Mouse (Mus musculus) small intestine, adult 2 months (tissue): ENCODE data around the gene Yy1. TPM values are rescaled to one million over a fixed set of nuclear protein-coding genes. Genes with fewer than 3 reads are reported as not detected.

Experiments used
- H3K27ac ChIP-seq: fragments of 200-500 bp; 2 replicates; pipeline ENCODE4 v1.5.1; 2012; ENCODE audit warnings: low read depth, low read length, control low read depth, inconsistent platforms; ENCODE audit not compliant: insufficient read depth
- H3K27me3 ChIP-seq: fragments of 200-500 bp; 2 replicates; pipeline ENCODE4 v1.6.1; 2012; ENCODE audit warnings: mild to moderate bottlenecking, moderate library complexity, low read length, inconsistent platforms; ENCODE audit not compliant: control insufficient read depth, insufficient read depth
- H3K36me3 ChIP-seq: fragments of 200-500 bp; 2 replicates; pipeline ENCODE4 v1.6.1; 2012; ENCODE audit warnings: mild to moderate bottlenecking, low read length, control low read depth, inconsistent platforms; ENCODE audit not compliant: control insufficient read depth, insufficient read depth
- H3K4me1 ChIP-seq: fragments of 200-500 bp; 2 replicates; pipeline ENCODE4 v1.6.1; 2012; ENCODE audit warnings: low read length, inconsistent platforms, mixed read lengths; ENCODE audit not compliant: control insufficient read depth, insufficient read depth, insufficient read length
- H3K4me3 ChIP-seq: fragments of 200-500 bp; 2 replicates; pipeline ENCODE4 v1.5.1; 2012; ENCODE audit warnings: low read depth, mild to moderate bottlenecking, control low read depth, inconsistent platforms, low read length, moderate library complexity
- CTCF ChIP-seq: fragments of 200-500 bp; IDR thresholded peaks from 2 replicates; pipeline ENCODE4 v1.5.1; 2012; ENCODE audit warnings: low read depth, mild to moderate bottlenecking, control low read depth, inconsistent platforms, low read length, moderate library complexity, mixed read lengths; ENCODE audit not compliant: insufficient replicate concordance, insufficient read length; ENCODE audit errors: extremely low read depth
- POLR2A ChIP-seq: fragments of 200-500 bp; IDR thresholded peaks from 2 replicates; pipeline ENCODE4 v1.6.1; 2012; ENCODE audit warnings: low read depth, mild to moderate bottlenecking, control low read depth, inconsistent platforms, low read length, moderate library complexity
- WGBS: fragments of 180-500 bp; shearing (Covaris S2); methylation state at CpG from one replicate; pipeline ENCODE4 v1.1.7; 2018; 5-methylcytosine and 5-hydroxymethylcytosine counted together
- polyA plus RNA-seq: library from polyadenylated mRNA; depleted of rRNA; stranded (reverse); fragments of >200 nt; gene quantifications from 2 replicates; pipeline ENCODE4 v1.2.3, GENCODE M21; 2012; rRNA removed

Gene Yy1
- polyA plus RNA-seq, 1 experiment: 22.4 TPM

DNA sequence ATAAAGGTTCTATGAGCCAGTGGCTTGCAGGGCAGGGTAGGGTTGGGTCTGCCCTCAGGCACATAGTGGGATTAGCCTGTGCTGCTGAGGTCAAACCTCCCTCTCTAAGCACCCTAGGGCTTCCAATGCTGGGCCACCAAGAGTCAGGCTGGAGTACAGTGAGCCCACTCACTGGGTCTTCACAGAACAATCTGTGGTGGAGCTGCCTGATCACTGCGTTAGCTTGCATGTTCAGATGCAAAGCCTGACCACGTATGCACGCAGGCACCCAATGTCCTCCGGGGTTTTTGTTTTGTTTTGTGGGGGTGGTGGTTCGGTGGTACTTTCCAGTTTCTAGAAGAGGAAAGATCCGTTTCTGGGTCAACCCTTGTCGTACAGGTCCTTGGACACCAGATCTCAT lies 64.3 kb downstream of the Yy1 start:
- TF ChIP-seq POLR2A: no peak
- no peak for TF ChIP-seq CTCF
- Histone ChIP-seq H3K27me3 (no peaks in the 10 kb centered on the region), H3K27ac (peak overlapping the region; percentile 36; the same call in 1 of the 2 replicates), H3K36me3 (peaks cover 16% of the 10 kb centered on the region), H3K4me3 (no peak overlapping the region), H3K4me1 (peaks cover 4% of the 10 kb centered on the region)
- WGBS: 73% methylated on average over 7 of the region's 7 CpGs

DNA sequence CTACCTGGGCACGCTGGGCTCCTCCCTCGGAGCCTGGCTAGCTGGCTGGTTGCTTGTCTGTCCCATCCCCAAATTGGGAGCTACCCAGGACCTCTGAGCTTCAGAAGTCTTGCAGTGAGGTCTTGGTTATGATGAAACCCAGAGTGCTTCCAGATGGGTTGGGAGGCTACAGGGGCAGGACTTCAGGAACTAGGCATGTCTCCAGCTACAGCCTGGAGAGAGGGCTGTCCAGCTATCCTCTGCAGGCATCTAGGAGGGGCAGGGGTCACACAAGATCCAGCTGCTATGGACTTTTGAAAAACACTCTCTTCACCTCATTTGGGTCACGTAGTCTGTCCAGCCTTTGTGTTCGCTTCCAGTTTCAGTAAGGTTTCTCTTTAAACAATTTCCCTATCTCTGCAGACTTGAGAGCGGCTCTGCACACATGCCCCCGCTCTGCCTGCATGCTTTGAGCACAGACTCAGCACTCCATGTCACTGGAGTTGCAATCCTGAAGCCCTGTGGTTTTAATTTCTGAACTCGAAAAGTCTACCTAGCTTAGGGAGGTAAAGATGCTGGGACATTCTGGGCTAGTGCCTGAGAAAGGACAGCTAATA lies 64.9 kb downstream of the Yy1 start:
- H3K27me3 ChIP-seq: no peaks in the 10 kb centered on the region
- H3K27ac ChIP-seq: peak overlapping the region; percentile 36; the same call in 1 of the 2 replicates
- WGBS: 66% methylated on average over 7 of the region's 7 CpGs
- H3K4me3 ChIP-seq: no peak overlapping the region
- H3K36me3 ChIP-seq: peaks cover 19% of the 10 kb centered on the region
- peaks cover 4% of the 10 kb centered on the region for H3K4me1 ChIP-seq
- TF ChIP-seq CTCF (no peak), POLR2A (no peak)

DNA sequence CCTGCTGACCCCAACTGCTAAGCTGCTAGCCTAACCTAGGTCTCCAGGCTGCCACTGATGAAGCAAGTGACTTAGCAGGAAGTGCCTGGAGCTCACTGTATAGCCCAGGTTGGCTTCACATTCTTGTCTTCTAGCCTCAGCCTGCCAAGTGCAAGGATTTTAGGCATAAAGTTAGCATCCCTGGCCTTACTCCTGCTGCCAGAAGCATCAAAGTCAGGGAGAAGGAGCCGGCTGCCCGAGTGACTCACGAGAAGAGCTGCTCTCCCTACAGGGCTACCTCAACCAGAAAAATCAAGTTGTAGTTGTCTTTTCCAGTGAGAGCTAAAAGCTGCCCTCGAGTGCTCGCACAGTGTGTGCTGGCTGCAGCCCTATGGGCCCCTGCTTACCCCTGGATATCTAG lies 65.7 kb downstream of the Yy1 start:
- peaks cover 4% of the 10 kb centered on the region for H3K4me1 ChIP-seq
- H3K4me3 ChIP-seq: no peak overlapping the region
- H3K36me3 ChIP-seq: peaks cover 22% of the 10 kb centered on the region
- 86% methylated on average over 5 of the region's 5 CpGs for WGBS
- TF ChIP-seq CTCF (no peak), POLR2A (no peak)
- no peak overlapping the region for H3K27ac ChIP-seq
- no peaks in the 10 kb centered on the region for H3K27me3 ChIP-seq

DNA sequence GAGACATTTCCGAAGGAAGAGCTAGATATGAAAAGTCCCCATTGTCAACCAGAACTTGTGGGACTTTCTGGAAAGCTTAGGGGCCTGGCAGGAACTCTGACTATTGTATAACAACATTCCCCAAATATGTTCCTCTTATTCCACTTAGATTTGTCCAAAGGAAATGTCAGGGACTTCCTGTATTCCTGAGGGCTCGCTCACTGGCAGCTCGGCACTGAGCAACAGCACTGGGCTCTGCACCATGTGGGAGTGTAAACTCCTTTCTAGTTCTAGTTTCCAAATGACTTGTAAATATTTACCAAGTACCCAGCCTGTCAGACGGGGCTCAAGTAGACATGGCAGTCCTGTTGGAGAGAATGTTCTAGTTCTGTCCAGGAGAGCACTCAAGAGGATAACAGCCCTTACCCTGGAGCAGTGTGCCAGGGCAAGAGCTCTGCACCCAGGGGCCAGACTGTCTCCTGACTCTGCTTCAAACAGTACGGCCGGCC lies 72.3 kb downstream of the Yy1 start:
- WGBS: 53% methylated on average over 6 of the region's 6 CpGs
- H3K4me3 ChIP-seq: no peak overlapping the region
- TF ChIP-seq POLR2A (no peak), CTCF (no peak)
- H3K4me1 ChIP-seq: no peaks in the 10 kb centered on the region
- no peaks in the 10 kb centered on the region for H3K27me3 ChIP-seq
- H3K27ac ChIP-seq: peak overlapping the region; percentile 76
- H3K36me3 ChIP-seq: peaks cover 63% of the 10 kb centered on the region

DNA sequence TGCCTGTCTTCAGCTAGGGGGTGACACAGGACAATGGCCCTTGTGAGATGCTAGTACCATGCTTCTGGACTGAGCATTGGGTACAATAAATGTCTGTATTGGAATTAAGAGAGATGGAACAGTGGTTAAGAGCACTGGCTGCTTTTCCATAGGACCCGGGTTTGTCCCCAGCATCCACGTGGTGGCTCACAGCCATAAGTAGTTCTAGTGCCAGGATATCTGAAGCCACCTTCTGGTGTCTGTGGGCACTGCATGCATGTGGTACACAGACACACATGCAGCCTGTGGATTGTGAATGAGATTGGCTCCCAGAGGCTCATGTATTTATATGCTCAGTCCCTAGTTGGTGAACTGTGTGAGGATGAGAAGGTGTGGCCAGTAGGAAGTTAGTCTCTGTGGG lies 76.8 kb downstream of the Yy1 start:
- Histone ChIP-seq H3K27me3 (no peaks in the 10 kb centered on the region), H3K36me3 (peaks cover 67% of the 10 kb centered on the region), H3K4me1 (no peaks in the 10 kb centered on the region), H3K4me3 (no peak overlapping the region), H3K27ac (no peak overlapping the region)
- TF ChIP-seq CTCF: peak; percentile 31; the same call in 1 of the 2 replicates
- no peak for TF ChIP-seq POLR2A
- 86% methylated on average over 2 of the region's 2 CpGs for WGBS

Other genes starting within 250 kb of the Yy1 start
- gene Evl, start 238.3 kb upstream of the Yy1 start, polyA plus RNA-seq: 12.2 and 22.7 TPM in 2 replicates
- 211 and 406 TPM in 2 replicates for gene Degs2, start 90.7 kb upstream of the Yy1 start, polyA plus RNA-seq
- 4.0 and 4.9 TPM in 2 replicates for gene Slc25a29, start 42.9 kb downstream of the Yy1 start, polyA plus RNA-seq
- 6.4 and 7.9 TPM in 2 replicates for gene Slc25a47, start 43.1 kb downstream of the Yy1 start, polyA plus RNA-seq
- 2.3 and 8.8 TPM in 2 replicates for gene Wdr25, start 100.7 kb downstream of the Yy1 start, polyA plus RNA-seq
- 49.6 and 65.7 TPM in 2 replicates for gene Wars, start 101.2 kb downstream of the Yy1 start, polyA plus RNA-seq